ENCODE assay signal across 8 mouse cellular contexts in genomic region chr14:25463919-25464318, GRCm38 (mm10). TPM values are rescaled to one million over a fixed set of nuclear protein-coding genes. Genes with fewer than 3 reads are reported as not detected.
DNase-seq lines count a peak whose midpoint lies in the region; ATAC-seq lines count a peak whose summit lies in the region.

No protein-coding gene starts in this region.

- H3K9me3 ChIP-seq in embryonic facial prominence, embryonic 12.5 days = no peaks in the 10 kb centered on the region
- no peaks in the 10 kb centered on the region for H3K9me3 ChIP-seq in embryonic facial prominence, embryonic 10.5 days
- no peaks in the 10 kb centered on the region for H3K9me3 ChIP-seq in intestine, embryonic 15.5 days

- WGBS in embryonic facial prominence, embryonic 12.5 days = 50% methylated on average over 9 of the region's 9 CpGs
- WGBS in embryonic facial prominence, embryonic 10.5 days = 60% methylated on average over 9 of the region's 9 CpGs
- 22% methylated on average over 9 of the region's 9 CpGs for WGBS in intestine, embryonic 15.5 days

- intact Hi-C loops in left cerebral cortex, postnatal 36 days (cut with DNase I) = loop anchor here (5.0 kb wide), 1 partner anchor 33 kb away; no protein-coding TSS in a partner anchor

- no peak overlapping the region for H3K4me3 ChIP-seq in embryonic facial prominence, embryonic 12.5 days
- no peak overlapping the region for H3K4me3 ChIP-seq in embryonic facial prominence, embryonic 10.5 days
- no peak overlapping the region for H3K4me3 ChIP-seq in intestine, embryonic 15.5 days (replicated peaks)

- no peaks in the 10 kb centered on the region for H3K36me3 ChIP-seq in embryonic facial prominence, embryonic 12.5 days
- H3K36me3 ChIP-seq in embryonic facial prominence, embryonic 10.5 days (replicated peaks) = no peaks in the 10 kb centered on the region; the same call in 1 of the 2 replicates
- no peaks in the 10 kb centered on the region for H3K36me3 ChIP-seq in intestine, embryonic 15.5 days

- 0 out of 2 replicates have a peak overlapping the region, but pooled peaks have one; percentile 18 for H3K4me2 ChIP-seq in embryonic facial prominence, embryonic 12.5 days (replicated peaks)
- peak overlapping the region; percentile 33 for H3K4me2 ChIP-seq in intestine, embryonic 15.5 days (replicated peaks)

- no peak for DNase-seq in embryonic facial prominence, embryonic 10.5 days (ENCODE audit: low spot score)
- DNase-seq in MN1 (ENCODE audit: low spot score) = peak; percentile 43
- peak; percentile 67 for DNase-seq in lung, postnatal 14 days
- DNase-seq in embryo, embryonic 9.5 days (ENCODE audit: extremely low spot score) = no peak
- no peak for DNase-seq in left cerebral cortex, postnatal 36 days (ENCODE audit: low spot score in 2 of 2)
- DNase-seq in layer of hippocampus, adult 18-20 months (ENCODE audit: low spot score in 2 of 2) = no peak

- peaks cover 76% of the 10 kb centered on the region for H3K4me1 ChIP-seq in embryonic facial prominence, embryonic 12.5 days
- H3K4me1 ChIP-seq in embryonic facial prominence, embryonic 10.5 days = peaks cover 86% of the 10 kb centered on the region
- H3K4me1 ChIP-seq in intestine, embryonic 15.5 days (replicated peaks) = peaks cover 74% of the 10 kb centered on the region

- no peak for ATAC-seq in embryonic facial prominence, embryonic 12.5 days (ENCODE audit: insufficient number of reproducible peaks, insufficient read depth, low FRiP score, low TSS enrichment)
- no peak for ATAC-seq in intestine, embryonic 15.5 days

- no peak overlapping the region for H3K9ac ChIP-seq in embryonic facial prominence, embryonic 12.5 days
- no peak overlapping the region for H3K9ac ChIP-seq in intestine, embryonic 15.5 days

- no peak overlapping the region for H3K27ac ChIP-seq in embryonic facial prominence, embryonic 12.5 days
- no peak overlapping the region; the same call in 1 of the 2 replicates for H3K27ac ChIP-seq in embryonic facial prominence, embryonic 10.5 days (replicated peaks)
- H3K27ac ChIP-seq in intestine, embryonic 15.5 days = no peak overlapping the region

- H3K27me3 ChIP-seq in embryonic facial prominence, embryonic 12.5 days = no peaks in the 10 kb centered on the region
- no peaks in the 10 kb centered on the region for H3K27me3 ChIP-seq in embryonic facial prominence, embryonic 10.5 days (replicated peaks; ENCODE audit: low read depth, poor library complexity, severe bottlenecking)
- no peaks in the 10 kb centered on the region for H3K27me3 ChIP-seq in intestine, embryonic 15.5 days (replicated peaks)

RNA-seq across cellular contexts. Expression of gene Zmiz1, which starts 4.9 kb away (rescaled TPM):
- polyA plus RNA-seq in embryonic facial prominence, embryonic 12.5 days (2016; fragmentation: Nextera tagmentation; extraction: Ambion mirVana) = 43.8 and 46.3 TPM in 2 replicates
- 42.8 and 45.6 TPM in 2 replicates for polyA plus RNA-seq in embryonic facial prominence, embryonic 10.5 days (2016; fragmentation: Nextera tagmentation; extraction: Ambion mirVana)
- 26.3 and 28.0 TPM in 2 replicates for polyA plus RNA-seq in intestine, embryonic 15.5 days (2015; fragmentation: Nextera tagmentation; extraction: Ambion mirVana)
- 100 to 1,000 TPM in 1 of 2 experiments, 10 to 100 TPM in 1; 83.9 to 111 TPM for total RNA-seq in left cerebral cortex, postnatal 36 days (2021)
- 10 to 100 TPM; 86.3 to 88.2 TPM for total RNA-seq in layer of hippocampus, adult 18-20 months (2021)

Comparison
In these comparisons a context has a peak if more than half of its experiments do, and no peak if none do; other contexts are left out.
1. DNase-seq: peak in MN1 (single experiment) and lung, postnatal 14 days (single experiment); none in embryonic facial prominence, embryonic 10.5 days (single experiment), embryo, embryonic 9.5 days (single experiment), left cerebral cortex, postnatal 36 days (0 of 2) and layer of hippocampus, adult 18-20 months (0 of 2).